Mouse (Mus musculus): Measurements from ENCODE around the gene Il17d. TPM values are rescaled to one million over a fixed set of nuclear protein-coding genes. Genes with fewer than 3 reads are reported as not detected.

Il17d gene
- total RNA-seq, 2 experiments from 2014 or later: 1.4 to 1.6 TPM

Other genes starting within 250 kb of the Il17d start
- 1 to 10 TPM; 6.6 to 7.1 TPM for gene Cryl1, start 126.2 kb upstream of the Il17d start, total RNA-seq (2021)
- gene Ift88, start 100.7 kb upstream of the Il17d start, total RNA-seq (2021): 1 to 10 TPM; 3.5 to 4.2 TPM
- 10 to 100 TPM; 45.1 to 47.3 TPM for gene Eef1akmt1, start 46.8 kb downstream of the Il17d start, total RNA-seq (2021)
- 10 to 100 TPM; 10.1 to 10.9 TPM for gene Xpo4, start 140.7 kb downstream of the Il17d start, total RNA-seq (2021)
- gene Gm49361, start 221.3 kb downstream of the Il17d start, total RNA-seq (2021): under 1 TPM; 0.96 to 1.00 TPM
- gene Lats2, start 233.6 kb downstream of the Il17d start, total RNA-seq (2021): 10 to 100 TPM; 18.4 to 18.9 TPM

Measured in gastrocnemius, adult 18-20 months (tissue).